Mouse (Mus musculus): Measurements from ENCODE around the gene Ifi27l2a.
"Not testable (repeated sequence)": the region's sequence is repeated elsewhere in the genome, so short reads cannot be mapped to it uniquely, and the experiment has no call there.

Gene Ifi27l2a

DNA sequence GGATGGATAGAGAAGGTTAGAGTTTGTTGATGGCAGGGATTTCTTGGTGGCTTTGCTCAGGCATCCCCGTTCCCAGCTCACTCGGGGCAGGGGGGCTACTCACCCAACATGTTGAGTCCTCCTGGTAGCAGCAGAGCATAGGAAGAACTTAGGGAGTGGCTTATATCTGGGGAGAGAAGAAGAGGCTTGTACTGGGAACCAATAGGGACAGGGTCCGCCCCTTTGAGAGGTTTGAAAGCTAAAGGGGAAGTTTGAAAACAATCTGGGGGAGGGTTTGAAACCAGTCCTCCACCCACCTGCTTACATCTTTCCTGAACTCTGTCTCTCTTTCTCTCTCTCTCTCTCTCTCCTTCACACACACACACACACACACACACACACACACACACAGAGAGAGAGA lies at the start of gene Ifi27l2a:
Gene Ifi27l2a (minus strand): TSS at position 157 of the 400 bp plus-strand sequence.
- peak; percentile 38 for DNase-seq

- DNase-seq, result peak; percentile 68
Measured at GRCm38 (mm10) chr12:103492767-103493166, 49.3 kb upstream of the Ifi27l2a start.

GRCm38 (mm10) chr12:103491091-103491730 lies 47.7 kb upstream of the Ifi27l2a start:
- no peak for DNase-seq

DNA sequence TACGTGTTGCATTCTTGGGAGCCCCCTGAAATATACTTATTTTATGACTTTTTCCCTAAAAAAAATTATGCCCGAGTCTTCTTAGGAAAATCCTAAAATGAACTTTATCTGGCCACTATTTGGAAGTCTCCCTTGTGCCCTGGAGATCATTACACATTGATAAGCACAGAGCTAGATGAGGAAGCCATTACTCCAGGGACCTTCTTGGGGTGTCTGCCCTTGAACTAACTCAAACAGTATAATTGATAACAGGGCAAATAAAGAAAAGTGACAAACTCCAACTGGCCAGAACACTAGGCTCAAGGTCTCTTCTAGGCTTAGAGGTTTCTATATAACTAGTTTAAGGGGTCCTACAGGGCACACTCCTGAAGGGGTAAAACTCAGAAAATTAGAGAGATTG lies 44.3 kb upstream of the Ifi27l2a start:
- no peak for DNase-seq

GRCm38 (mm10) chr12:103487276-103487675 lies 43.8 kb upstream of the Ifi27l2a start:
- no peak for DNase-seq

GRCm38 (mm10) chr12:103486726-103487125 lies 43.2 kb upstream of the Ifi27l2a start:
- DNase-seq, result no peak

GRCm38 (mm10) chr12:103484200-103484972 lies 40.9 kb upstream of the Ifi27l2a start:
- DNase-seq, result not testable (repeated sequence)

DNA sequence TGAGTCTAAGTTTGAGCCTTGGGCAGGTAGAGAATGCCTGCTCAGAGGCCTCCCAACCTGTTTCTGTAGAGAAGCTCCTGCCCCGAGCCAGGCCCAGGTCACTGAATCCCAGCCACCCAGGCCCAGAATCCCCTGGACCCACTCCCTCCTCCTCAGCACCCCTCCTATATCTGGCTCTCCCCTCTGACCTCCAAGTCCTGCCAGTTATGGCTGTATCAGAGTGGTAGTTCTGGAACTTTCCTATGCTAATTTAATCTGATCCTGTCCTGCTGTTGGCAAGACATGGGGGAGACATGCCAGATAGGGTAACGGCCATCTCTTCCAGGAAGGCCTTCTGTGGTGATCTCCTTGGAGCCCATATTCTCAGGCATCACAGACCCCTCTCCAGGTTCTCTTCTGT lies 39.3 kb upstream of the Ifi27l2a start:
- no peak for DNase-seq

DNA sequence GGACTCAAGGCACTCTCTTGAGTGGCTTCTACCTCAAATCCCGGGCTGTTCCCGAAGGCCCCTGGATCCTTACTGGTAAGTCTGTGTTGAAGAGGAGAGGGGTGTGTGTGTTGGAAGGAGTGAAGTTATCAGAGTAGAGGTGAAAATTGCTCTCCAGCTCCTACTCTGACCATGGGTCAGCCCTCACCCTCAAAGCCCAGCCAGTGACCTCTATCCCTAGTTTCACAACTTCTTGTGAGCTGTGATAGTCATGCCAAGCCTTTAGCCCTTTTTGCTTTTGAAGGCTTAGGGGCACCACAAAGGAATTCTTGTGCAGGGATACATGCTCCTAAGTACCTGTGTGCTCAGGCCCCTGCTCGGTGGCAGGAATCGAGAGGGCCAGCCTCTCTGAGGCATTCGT lies 38.2 kb upstream of the Ifi27l2a start:
- DNase-seq, result no peak

DNA sequence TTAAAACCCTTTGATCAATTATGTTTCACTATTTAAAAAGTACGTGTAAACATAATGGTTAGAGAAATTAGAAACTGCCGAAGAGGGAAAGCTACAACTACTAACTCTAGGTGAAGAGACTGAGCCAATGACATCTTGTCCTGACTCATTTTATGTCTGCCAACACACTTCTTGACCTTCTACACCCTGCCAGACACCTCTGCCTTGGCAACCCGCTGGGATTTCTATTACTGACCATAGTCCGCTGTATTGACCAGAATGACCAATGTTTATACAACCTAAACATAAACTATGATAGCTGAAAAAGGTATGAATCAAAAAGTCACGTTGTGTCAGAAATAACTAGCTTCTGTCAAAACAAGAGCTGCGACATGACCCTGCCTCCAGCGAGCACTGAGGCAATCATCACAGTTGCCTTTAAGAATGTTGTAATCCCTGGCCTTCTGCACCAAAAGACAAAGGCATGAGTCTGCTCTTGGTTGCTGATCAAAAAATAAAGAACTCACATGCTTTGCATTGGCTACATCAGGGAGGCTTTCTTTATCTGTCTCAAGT lies 34.1 kb upstream of the Ifi27l2a start:
- no peak for DNase-seq

DNA sequence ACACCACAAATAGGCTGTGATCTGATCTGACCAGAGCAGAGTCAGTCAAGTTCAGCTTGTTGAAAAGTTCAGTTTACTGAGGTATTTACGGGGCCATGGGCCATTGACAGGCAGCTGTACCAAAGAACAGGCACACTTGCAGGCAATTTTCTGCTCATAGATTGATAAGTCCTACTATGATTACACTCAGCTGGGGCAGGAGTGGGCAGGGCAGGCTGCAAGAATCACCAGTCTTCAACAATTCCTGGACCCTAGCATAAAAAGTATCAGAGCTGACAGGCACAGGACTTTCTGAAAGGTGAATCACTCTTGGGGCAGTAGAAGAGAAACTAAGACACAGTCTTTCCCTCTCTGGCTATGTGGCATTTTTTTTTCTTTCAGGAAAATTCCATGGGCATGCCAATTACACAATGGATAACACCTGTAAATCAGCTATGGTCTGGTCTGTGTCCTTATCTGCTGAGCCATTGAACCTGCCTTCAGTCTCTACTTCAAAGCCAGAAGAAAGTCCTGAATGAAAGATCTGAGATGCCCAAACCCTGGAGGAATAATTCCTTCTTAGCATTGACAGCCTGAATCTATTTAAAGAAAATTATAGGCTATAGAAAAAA lies 33.4 kb upstream of the Ifi27l2a start:
- DNase-seq, result no peak

DNA sequence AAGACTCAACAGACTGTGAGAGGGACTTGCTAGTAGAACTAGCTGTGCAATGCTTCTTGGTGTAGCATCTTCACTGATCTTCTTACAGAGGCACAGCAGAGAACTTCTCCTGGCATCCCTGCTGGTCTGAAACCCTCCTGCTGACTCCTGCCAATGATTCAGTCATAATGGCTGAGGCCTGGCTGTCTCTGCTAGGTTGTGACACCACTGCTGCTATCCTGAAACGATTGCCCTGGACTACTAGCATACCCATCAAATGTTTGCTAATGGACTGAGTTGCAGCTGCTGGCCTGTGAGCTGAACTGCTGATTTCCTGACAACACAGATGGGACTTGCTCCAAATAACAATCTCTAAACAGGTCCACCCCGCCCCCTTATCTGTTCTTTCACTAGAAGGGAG lies 31.0 kb upstream of the Ifi27l2a start:
- DNase-seq, result no peak

DNA sequence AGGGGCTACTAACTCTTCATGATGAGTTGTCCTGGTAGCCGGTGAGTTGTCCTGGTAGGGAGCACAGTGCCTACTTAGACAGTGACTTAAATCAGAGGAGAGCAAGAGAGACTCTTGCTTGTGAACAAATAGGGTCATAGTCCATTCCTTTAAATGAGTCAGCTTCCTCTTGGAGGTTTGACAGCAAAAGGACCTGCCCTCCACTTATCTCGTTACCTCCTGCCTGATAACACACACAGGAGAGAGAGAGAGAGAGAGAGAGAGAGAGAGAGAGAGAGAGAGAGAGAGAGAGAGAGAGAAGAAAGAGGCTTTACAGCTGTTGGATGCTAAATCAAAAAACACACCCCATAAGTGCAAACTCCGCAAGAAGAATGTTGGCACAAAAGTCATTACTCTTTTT lies 13.7 kb upstream of the Ifi27l2a start, which contains the start of gene Ifi27l2b:
Gene Ifi27l2b (minus strand): TSS at position 84 of the 400 bp plus-strand sequence.
- no peak for DNase-seq

DNA sequence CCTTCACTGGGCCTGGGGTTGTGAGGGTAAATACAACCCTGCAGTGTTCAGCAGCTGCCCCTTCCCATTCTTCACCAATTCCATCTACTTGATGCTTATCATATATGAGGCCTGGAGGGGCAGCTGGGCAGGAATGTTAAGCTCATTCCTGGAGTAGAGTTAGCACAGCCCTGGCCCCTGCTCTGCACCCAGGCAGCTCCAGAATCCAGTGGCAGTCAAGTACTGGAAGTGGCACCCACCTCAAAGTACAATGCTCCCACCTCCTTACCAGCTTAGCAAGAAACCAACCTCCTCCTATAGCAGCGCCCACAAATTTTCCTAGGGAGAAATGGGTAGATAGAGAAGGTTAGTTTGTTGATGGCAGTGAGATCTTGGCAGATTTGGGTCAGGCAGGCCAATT lies 13.2 kb upstream of the Ifi27l2a start:
- DNase-seq, result not testable (repeated sequence)

GRCm38 (mm10) chr12:103453361-103453760 lies 9.9 kb upstream of the Ifi27l2a start:
- DNase-seq, result no peak

DNA sequence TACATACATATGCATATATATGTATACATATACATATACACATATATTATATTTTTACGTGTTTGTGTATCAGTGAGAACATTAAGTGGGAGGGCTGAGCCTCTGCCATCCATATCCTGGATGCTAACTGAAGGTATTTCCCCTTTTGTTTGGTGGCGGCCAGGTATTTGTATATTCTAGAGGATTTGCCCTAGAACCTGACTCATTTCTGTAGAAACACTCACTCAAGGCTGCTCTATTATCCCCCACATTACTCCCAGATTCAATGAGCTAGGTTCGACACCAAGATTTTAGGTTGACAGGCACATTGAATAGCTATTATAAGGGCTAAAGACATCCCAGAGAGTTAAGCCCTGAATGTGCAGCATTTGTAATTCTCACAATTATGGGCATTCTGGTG lies 1.6 kb upstream of the Ifi27l2a start:
- no peak for DNase-seq

DNA sequence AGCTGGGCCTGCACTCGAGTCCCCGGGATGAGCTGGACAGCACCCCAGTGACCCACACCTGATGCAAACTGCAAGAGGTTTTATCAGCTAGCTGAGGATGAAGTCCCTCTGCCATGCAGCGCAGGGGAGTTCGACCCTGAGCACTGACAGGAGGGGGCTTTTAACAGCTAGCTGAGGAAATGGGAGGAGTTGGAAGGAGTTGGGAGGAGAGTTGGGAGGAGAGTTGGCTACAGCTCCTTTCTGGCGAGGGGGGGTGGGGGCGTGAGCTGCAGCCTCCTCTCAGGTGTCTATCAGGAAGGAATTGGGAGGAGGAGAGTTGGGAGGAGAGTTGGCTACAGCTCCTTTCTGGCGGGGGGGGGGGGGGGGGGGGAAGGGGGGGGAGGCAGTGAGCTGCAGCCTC lies 781 bp upstream of the Ifi27l2a start:
- DNase-seq, result not testable (repeated sequence)

- no peak for DNase-seq
Measured at GRCm38 (mm10) chr12:103437601-103438000, 5.9 kb downstream of the Ifi27l2a start.

- DNase-seq, result no peak
Measured at GRCm38 (mm10) chr12:103434861-103435260, 8.6 kb downstream of the Ifi27l2a start.

GRCm38 (mm10) chr12:103433986-103434731 lies 9.3 kb downstream of the Ifi27l2a start, which contains the start of gene Ifi27:
Ifi27 (plus strand) TSS chr12:103434211.
- DNase-seq, result peak; percentile 69

GRCm38 (mm10) chr12:103433430-103433829 lies 10.1 kb downstream of the Ifi27l2a start:
- DNase-seq, result no peak

GRCm38 (mm10) chr12:103426710-103427109 lies 16.8 kb downstream of the Ifi27l2a start:
- no peak for DNase-seq

Measured in thymus, postnatal 25 days (tissue).